Mouse (Mus musculus): ENCODE results near the gene Capsl. TPM values are rescaled to one million over a fixed set of nuclear protein-coding genes. Genes with fewer than 3 reads are reported as not detected.

Gene Capsl
- polyA plus RNA-seq (2014; fragmentation: Illumina TruSeq; extraction: RNeasy Lipid Tissue Mini Kit (QIAGEN cat#74804); ENCODE audit: insufficient read depth, low read depth, low replicate concordance) = 22.9 TPM

GRCm38 (mm10) chr15:9435534-9436180, at the start of gene Capsl:
TSS of gene Capsl (plus strand) at chr15:9436028.

Other genes starting within 250 kb of the Capsl start
- gene Ugt3a1, start 159.1 kb upstream of the Capsl start, polyA plus RNA-seq (2014; fragmentation: Illumina TruSeq; extraction: RNeasy Lipid Tissue Mini Kit (QIAGEN cat#74804); ENCODE audit: insufficient read depth, low read depth, low replicate concordance) = not detected
- gene Ugt3a2, start 100.5 kb upstream of the Capsl start, polyA plus RNA-seq (2014; fragmentation: Illumina TruSeq; extraction: RNeasy Lipid Tissue Mini Kit (QIAGEN cat#74804); ENCODE audit: insufficient read depth, low read depth, low replicate concordance) = not detected
- 5.6 TPM for gene Il7r, start 94.1 kb downstream of the Capsl start, polyA plus RNA-seq (2014; fragmentation: Illumina TruSeq; extraction: RNeasy Lipid Tissue Mini Kit (QIAGEN cat#74804); ENCODE audit: insufficient read depth, low read depth, low replicate concordance)

All from lung, adult 10 weeks (tissue).